Mouse (Mus musculus) heart, adult 8-10 months (tissue): ENCODE measurements around the gene Ccdc61. TPM values are rescaled to one million over a fixed set of nuclear protein-coding genes. Genes with fewer than 3 reads are reported as not detected.

ENCODE experiments used
- DNase-seq: peaks from one replicate; pipeline ENCODE4 v3.0.0; 2022; ENCODE audit warnings: low spot score
- total RNA-seq, 4 experiments: library from RNA; stranded (reverse); gene quantifications; 2 replicates each; pipeline ENCODE4 v1.2.4; 2022

Ccdc61 gene
- 10 to 100 TPM in 1 of 4 experiments, 1 to 10 TPM in 3; 7.4 to 10.7 (median 8.9) TPM for total RNA-seq

DNA sequence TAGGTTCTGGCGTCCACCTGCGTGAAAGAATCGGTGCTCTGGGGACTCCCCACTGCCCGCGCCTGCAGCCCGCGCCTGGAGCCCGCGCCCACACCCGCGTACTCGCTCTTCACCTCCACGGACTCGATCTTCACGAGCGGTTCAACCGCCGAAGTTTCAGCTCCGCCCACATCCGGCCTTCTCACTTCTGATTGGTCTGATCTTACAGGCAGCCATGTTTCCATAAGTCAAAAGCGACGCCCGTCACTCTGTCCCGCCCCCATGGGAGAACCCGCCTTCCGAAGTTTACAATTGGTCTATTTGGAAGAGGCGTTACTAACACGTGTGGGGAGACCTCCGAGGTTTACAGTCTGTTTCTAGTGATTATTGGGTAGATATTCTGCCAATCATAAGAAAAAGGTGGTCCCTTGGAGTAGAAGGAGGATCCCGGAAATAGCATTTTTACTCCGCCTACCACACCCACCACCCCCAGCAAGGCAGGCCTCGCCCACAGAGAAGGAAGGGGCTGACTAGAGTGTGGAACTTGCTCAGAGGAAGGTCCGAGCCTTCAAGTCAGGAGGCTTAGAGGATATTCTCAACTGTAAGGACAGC, at the start of gene Ccdc61:
Ccdc61 (minus strand) TSS at position 175 of the 591 bp plus-strand sequence.
- DNase-seq = peak; percentile 100

DNA sequence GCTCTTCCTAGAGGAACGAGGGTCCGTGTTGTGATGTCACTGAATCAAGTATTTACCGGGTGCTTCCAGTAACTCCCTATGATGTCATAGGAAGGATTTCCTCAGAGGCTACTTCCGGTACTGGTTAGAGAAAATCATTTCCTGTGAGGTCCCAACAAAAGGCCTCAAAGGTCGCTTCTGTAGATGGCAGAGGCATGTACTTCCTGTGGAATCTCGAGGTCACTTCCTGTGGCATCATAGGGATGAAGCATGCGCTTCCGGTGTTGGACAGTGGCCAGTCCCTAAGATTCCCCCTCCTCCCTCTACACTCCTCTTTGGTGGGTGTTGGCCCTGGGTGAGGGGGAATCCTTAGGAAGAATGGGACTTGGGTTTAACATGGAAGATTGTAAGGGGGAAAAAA, 49.2 kb upstream of the Ccdc61 start:
- DNase-seq = peak; percentile 72

DNA sequence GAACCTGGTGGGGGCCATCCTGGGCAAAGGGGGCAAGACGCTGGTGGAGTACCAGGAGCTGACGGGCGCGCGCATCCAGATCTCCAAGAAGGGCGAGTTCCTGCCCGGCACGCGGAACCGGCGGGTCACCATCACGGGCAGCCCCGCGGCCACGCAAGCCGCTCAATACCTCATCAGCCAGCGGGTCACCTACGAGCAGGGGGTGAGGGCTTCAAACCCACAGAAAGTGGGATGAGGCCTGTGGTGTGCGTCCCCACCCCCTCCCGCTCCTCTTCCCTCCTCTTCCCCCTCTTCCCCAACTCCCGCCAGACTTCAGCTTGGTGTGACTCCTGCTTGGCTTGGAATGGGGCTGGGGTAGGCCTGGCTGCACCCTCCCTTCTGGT, 48.2 kb upstream of the Ccdc61 start:
- DNase-seq = no peak

DNA sequence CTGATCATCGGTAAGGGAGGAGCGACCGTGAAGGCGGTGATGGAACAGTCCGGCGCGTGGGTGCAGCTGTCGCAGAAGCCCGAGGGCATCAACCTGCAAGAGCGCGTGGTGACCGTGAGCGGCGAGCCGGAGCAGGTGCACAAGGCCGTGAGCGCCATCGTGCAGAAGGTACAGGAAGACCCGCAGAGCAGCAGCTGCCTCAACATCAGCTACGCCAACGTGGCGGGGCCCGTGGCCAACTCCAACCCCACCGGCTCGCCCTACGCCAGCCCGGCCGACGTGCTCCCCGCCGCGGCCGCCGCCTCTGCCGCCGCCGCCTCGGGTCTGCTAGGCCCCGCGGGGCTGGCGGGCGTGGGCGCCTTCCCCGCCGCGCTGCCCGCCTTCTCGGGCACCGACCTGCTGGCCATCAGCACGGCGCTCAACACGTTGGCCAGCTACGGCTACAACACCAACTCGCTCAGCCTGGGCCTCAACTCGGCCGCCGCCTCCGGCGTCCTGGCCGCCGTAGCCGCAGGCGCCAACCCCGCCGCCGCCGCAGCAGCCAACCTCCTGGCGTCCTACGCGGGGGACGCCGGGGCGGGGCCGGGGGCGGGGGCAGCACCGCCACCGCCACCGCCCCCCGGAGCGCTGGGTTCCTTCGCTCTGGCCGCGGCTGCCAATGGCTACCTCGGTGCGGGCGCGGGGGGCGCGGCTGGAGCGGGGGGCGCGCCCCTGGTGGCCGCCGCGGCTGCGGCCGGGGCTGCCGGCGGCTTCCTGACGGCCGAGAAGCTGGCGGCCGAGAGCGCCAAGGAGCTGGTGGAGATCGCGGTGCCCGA, 47.6 kb upstream of the Ccdc61 start:
- DNase-seq = peak; percentile 22

DNA sequence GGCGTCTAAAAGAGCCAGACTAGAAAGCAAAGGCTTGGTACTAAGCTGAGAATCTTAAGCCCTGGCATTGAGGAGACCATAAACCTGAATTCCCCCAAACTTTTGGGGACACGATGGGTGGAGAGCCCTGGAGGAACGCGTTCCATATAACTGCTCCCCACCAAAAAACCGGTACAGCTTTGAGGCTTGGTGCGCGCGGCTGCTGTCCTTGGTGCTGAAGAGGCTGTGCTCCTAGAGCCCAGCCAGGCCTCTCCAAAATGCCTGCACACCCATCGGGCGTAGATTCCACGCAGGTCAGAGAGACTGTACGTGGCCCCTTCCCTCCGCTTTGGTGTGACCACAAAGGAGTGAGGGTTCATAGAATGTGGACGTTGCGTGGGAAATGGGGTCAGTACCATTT, 41.2 kb upstream of the Ccdc61 start:
- no peak for DNase-seq

DNA sequence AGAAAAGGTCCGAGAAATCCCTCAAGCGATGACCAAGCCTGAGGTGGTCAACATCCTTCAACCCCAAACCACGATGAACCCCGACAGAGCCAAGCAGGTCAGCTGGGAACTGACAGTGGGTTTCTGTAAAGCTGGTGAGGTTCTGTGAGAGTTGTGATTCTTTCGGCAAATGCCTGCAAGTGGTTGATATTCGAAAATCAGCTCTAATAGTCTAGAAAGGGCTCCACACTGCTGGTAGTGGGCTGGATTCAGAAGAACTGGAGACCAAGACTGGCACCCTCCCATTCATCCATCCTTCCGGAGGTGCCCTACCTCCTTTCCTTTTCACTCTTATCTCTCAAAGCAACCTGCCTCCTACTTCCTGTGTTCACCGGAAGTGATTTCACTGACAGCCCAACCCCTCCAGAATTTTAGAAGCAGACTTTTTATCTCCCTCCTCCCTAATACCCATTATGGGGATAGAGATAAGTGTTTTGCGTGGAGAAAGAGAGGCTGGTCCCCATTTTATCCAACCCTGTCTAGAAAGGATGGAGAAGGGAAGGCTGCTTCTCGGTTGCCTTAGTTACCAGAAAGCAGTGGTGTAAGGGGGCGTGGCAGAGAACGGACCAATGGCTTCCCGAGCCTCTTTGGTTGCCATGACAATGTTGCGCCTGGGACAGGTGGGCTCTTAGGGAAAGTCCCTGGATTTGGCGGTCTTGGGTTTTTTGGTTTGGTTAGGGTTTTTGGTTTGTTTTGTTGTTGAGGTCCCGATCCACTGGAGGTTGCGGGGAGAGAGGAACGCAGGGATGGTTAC, 40.5 kb upstream of the Ccdc61 start:
- no peak for DNase-seq

DNA sequence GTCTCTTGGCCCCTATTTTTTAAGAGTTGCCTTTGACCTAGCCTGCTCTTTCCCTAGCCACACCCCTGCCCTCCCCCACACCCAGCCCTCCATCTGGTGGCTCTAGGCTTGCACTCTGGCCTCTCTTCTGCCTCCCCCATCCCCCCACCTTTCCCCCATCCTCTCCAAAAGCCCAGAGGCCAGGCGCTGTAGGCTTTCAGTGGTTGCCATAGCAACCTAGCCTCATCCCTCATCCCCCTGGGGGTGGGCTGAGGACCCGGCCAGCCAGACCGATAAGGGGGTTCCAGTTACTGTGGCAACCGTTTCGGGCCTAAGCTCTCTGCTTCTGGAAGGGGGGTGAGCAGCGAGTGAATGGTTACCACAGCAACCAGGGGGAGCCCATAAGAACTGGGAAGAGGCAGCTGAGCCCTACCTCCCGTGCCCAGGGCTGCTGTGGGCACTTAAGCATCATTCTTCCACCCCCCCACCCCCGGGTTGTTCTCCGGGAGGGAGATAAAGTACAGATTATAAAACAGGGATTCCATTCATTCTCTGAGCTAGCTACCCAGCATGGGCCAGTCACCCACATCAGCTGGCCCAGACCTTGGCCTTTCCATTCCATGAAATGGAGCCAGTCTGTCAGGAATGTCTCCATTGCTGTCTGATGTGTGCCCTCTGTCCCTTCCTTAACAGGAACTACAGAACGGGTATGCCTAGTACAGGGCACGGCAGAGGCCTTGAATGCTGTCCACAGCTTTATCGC, 39.7 kb upstream of the Ccdc61 start:
- no peak for DNase-seq

DNA sequence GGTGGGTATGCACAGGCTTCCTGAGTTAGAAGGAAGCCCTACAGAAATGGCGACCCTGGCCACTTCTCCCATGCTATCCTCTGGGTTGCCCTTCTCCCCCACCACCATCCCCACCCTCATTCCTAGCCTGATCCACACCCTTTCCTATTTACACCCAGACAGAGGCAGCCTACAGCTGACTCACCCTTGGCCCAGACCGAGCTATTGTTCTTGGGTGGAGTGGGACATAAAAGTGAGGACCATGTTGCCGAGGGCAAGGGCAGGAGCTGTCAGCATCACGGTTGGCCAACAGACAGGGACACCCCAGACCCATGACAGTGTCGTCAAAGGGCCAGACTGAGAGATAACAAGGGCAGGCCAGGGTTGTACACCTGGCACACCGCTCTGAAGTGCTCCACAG, 37.9 kb upstream of the Ccdc61 start:
- peak; percentile 82 for DNase-seq

DNA sequence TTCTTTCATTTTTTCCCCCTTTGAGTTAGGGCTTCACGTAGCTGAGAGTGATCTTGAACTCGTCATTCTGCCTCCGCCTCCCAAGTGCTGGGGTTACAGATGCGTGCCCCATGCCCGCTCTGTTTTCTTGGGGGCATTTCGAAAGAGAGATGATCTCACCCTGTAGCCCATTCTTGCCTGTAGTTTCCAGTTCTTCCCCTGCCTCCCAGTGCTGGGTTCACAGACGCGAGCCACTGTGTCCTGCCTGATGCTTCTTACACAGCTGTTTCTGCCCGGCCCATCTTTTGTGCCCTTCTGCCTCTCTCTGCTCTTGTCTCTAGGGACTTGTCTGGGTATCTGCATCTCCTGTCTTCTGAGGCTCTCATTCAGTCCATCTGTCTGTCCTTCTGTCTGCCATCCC, 32.6 kb upstream of the Ccdc61 start:
- no peak for DNase-seq

DNA sequence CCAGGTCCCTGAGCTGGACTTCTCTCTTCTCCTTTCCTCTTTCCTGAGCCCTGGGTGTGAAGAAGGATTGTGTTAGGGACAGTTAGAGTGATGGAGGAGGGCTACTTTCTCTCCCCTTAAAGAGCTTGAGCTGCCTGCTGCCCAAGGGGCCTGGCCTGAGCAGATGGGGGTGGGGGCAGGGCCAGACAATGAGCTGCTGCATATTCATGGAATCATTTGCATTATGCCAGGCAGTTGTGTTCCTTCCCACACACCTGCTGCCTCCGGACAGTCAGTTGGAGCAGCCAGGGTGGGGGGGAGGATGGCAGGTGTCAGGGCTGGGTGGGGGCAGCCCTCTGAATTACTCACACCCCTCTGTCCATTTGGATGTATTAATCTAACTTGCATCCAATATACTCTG, 32.2 kb upstream of the Ccdc61 start:
- DNase-seq = no peak

DNA sequence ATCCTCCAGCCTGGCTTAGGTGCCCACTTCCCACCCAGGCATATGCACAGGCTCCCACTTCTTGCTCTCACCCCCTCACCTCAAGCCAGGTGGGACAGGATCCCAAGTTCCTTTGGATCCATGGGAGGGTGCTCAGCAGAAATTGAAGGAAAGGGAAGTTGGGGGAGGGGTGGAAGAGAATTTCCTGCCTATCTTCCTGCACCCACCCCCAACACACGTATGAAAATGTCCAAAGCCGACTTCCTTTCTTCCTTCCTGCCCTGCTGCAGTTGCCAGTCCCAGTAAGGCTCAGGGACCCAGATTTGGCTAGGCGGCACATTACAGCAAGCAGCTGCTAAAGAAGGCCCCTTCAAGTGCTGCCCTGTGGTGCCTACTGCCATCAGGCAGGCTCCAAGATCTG, 17.5 kb upstream of the Ccdc61 start:
- DNase-seq = peak; percentile 77

DNA sequence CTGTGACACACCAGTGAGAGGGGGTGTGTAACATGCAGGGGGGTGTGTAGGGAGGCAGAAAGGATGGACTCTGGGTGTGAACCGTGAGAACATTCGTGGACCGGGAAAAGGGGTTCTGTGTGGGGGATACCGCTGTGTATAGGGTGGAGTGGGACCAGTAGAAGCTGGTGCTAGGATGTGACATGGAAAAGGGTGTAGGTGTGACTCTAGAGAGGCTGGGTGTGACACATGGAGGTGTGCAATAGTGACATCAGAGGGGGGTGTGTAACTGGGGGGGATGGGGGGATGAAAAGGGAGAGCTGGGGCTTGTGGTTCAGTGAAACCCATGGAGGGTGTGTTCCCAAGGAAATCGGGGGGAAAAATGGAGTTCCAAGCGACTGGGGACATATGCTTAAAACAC, 16.7 kb upstream of the Ccdc61 start:
- DNase-seq = no peak

DNA sequence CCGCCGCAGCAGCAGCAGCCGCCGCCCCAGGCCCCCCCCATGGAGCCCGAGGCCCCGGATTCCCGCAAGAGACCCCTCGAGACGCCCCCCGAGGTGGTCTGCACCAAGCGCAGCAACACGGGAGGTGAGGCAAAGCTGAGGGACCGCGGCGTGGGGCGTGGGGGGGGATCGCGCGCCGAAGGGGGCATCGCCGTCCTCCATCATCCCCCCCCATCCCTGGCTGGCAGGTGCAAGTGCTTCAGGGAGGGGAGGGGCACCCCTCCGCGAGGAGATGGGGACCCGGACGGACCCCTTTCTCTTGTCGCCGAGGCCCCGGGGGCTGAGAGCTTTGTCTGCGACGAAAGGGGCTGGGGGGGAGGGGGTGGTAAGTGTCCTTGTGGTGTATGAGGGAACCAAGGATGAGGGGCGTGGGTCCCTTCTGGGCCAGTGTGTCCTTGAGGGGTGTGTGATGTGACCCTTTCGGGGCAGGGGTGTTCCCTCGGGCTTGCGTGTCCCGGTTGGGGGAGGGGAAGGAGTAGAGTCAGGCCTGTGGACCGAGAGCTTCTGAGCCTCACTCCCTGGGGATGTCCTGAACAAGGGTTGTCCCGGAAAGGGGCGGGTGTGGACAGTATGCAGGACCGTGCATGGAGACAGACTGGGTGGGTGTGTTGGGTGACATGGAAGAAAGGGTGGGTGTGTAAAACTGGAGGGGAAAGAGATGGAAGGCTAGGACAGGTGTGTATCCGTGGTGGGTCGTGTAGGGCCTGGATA, 16.0 kb upstream of the Ccdc61 start:
- peak; percentile 80 for DNase-seq

DNA sequence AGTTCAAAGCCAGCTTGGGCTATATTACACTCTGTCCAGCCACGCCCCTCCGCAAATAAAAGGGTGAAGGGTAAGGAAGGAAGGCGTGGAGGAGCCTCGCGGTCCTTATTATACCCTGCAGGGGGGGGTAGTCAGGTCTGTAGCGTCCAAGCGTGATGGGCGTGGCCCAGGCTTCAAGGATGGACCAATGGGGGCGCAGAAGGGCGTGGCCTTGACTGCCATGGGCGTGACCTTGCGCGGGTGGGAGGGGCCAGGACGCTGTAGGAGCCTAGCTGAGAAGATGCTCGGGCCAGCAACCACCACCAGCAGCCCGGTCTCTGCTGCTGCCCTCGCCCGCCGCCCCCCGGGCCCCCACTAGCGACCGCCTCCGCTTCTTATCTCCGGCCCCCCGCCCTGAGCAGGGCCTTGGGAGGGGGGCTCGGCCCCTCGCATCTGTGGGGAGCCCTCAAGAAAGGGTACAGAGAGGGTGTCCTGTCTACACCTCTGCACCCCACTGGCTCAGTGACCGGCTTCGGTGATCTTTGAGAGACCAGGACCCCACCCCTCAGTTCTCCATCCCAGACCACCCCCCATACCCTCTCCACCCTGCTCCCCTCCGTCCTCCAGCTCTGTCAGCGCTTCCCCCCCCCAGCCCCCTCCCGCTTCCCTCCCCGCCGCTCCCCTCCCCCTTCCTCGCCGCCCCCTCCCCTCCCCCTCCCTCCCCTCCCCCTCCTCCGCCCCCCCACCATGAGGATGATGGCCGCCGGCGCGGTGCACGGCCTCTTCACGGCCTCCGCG, 15.1 kb upstream of the Ccdc61 start, which contains the start of gene Nova2:
Nova2 (plus strand) TSS at position 727 of the 777 bp plus-strand sequence.
- peak; percentile 89 for DNase-seq

DNA sequence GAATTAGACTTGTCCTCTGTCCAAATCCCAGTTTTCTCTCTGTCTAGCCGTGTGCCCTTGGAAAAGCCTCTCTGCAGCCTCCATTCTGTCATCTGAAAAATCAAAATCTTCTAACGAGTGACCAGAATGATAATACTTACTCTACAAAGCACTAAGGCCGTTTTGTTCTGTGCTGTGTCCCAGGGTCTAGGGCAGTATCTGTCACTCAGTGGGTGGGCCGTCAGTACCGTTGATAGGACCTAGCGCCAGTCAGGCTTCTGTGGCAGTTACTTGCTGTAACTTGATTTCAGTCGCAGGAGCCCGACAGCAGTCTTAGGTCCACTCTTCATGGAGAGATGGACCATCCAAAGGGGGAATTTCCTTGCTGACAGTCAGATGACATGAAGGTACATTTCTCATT, 14.1 kb upstream of the Ccdc61 start:
- DNase-seq = no peak

DNA sequence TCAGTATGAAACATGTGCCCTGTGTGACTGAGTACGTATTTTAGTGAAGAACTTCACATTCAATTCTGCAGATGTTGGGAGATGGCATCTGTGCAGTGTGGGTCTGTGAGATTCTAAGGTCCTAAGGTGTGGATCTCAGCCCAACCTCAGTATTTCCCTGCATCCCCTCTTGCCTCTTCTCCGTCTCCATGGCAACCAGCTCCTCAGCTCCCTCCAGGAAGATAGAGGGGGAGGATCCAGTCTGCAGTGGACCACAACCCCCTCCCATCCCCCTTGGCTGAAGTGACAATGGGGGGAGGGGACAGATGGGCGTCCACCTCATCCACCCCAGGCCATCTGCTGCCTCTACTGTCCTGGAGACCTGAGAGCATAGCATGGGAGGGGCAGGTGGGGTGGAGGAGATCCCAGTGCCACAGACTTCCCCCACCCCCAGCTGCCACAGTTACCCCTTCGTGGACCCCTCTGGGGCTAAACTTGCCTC, 13.5 kb upstream of the Ccdc61 start:
- no peak for DNase-seq

DNA sequence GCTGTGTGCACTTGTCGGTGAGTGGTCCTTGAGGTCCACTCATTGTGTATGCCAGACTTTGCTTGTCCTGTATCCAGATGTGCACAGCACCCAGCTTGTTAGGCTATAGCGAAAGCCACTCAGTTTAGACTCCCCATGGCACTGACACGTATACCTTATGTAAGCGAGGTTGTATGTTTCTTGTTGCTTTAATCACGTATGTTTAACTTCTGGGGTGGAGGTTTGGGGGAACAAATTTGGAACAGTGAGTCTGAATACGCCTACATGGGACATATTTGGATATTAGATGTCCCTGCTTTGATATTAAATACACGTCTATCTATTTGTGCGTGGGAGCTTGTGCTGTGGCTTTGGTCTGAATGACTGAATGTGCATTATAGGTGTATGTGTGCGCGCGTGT, 13.1 kb upstream of the Ccdc61 start:
- no peak for DNase-seq

DNA sequence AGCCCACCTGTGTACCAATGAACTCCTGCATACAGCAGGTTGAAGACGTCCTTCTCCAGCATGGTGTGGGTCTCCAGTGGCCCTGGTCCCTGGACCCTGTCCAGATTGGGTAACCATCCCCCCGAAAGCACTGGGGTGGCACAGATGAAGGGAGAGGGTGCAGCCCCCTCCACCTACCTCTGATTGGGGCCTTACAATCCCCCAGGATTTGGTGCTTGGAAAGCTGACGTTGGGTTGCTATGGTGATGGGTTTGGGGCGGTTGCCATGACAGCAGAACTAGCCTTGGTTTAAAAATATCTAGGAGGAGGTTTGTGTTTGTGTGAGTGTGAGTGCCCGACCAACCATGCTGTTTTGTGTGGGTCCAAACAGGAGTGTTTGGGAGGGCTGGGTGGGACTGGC, 12.6 kb upstream of the Ccdc61 start:
- no peak for DNase-seq

DNA sequence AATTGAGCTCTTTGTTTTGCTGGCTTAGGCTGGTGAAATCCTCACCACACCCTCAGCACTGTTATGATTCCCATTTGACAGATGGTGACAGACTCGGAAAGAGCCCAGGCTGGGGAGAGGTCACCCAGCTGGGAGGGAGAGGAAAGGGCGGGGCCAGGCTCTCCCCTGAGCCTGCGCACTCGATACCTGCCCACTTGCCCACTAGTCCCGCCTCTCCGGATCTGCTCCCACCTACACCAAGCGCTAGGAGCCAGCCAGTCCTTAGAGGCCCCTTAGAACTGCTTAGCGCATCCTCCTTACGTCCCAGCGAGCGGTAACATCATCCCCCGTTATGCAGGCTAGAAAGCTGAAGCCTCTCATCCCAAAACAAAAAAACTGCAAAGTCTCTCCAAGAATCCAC, 10.9 kb upstream of the Ccdc61 start:
- DNase-seq = peak; percentile 79

DNA sequence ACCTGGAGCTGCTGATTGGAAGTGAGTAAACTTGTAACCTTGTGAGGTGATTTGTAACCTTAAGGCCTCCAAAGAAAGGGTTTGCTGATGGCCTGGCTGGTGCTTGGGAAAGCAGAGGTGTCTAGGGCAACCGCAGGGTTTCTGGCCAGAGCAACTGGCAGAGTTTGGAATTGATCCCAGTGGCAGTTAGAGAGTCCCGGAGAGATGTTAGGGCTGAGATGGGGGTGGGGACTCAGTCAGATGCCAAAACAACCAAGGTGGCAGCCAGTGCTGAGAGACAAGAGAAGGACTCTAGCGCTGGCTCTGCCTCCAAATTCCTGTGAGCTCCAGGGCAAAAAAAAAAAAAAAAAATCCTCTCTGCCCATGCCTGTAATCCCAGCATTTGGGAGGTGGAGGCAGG, 7.7 kb upstream of the Ccdc61 start:
- peak; percentile 47 for DNase-seq
